Mouse (Mus musculus): ENCODE measurements at regions not wholly inside any gene's neighbourhood (a gene's known extent, or its start where the extent isn't known, plus 50 kb on each side); places are given as distances from the start of the nearest gene placed in this dataset.

DNA sequence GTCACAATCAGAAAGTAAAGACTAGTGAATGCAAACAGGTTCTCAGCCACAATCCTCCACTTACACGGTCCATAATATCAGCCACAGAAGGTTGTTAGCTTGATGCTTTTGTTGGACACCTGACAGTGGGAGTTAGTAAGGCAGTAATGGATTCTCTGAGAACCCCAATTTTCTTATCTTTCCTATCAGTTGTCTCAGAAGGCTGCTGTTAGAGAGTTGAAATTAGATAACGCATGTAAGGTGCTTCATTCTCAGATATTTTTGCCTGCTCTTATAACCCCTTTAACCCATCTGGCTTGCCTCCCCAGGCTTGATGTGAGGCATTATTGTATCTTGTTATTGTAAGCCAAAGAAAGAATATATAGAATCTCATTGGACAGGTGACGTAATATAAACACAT, 63.0 kb upstream of the Ube2e3 start:
- no peak for DNase-seq (ENCODE audit: low spot score in 2 of 2)

DNA sequence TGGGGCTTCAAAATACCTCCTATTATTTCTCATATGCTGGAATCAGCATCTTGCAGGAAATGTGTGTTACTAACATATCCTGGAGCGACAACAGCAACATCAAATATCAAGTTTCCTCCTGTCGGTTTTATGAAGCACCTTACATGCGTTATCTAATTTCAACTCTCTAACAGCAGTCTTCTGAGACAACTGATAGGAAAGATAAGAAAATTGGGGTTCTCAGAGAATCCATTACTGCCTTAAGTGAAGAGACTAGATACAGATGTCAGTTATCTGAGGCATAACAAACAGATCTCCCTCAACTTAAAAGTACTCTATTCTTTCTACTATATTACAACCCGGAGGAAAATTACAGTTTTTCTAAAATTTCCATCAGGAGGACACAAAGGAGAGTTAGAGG, 64.4 kb upstream of the Ube2e3 start:
- no peak for DNase-seq (ENCODE audit: low spot score in 2 of 2)

DNA sequence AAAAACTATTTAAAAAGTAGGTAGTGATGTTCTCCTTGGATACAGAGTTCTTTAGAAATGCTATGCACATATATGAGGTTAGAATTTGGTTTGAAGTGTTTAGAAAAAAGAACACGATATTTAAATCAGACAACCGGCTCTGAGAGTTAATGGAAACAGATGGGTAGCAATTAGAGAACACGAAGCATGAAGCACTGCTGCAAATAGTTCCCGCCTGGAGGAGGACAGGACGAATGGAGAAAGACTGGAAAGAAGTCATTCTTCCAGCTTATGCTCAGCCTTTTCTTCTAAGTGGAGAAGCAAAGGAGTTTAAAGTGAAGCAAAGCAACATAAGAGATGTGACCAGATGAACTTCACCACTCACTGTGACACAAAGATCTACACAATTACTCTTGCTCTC, 72.5 kb upstream of the Ube2e3 start:
- no peak for DNase-seq (ENCODE audit: low spot score in 2 of 2)

DNA sequence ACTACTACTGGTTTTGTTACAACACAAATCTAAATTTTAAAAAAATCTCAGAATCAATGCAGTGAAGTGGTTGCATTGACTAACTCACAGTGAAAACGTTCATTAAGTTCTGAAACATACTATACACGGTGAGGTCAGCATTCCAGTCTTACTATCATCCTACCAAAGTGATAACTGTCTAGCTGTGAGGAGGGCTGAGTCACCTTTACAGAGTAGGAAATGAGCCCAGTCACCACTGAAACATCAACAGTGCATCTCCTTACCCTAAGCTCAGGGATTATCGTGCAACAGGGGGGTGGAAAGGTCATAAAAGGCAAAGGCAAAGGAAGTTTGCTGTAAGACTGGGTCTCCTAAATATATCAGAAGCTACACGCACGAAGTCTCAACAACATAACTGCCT, 73.2 kb upstream of the Ube2e3 start:
- no peak for DNase-seq (ENCODE audit: low spot score in 2 of 2)

DNA sequence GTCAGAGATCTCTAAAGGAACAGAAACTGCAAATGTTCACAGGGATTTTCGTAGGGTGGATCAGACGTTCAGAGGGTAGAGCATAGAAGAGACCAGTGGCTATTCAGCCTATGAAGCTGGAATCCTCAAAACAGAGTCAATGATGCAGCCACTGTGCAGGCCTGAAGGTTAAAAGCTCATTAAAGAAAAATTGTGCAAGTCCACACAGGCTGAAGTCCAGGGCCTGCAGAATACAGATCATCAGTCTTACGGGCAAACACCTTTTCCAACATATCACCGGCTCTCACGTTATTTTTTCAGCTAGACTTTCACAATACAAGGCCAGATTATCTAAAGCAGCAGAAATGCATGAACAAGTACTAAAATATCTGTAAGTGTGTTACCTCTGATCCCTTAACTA, 78.8 kb upstream of the Ube2e3 start:
- no peak for DNase-seq (ENCODE audit: low spot score in 2 of 2)

DNA sequence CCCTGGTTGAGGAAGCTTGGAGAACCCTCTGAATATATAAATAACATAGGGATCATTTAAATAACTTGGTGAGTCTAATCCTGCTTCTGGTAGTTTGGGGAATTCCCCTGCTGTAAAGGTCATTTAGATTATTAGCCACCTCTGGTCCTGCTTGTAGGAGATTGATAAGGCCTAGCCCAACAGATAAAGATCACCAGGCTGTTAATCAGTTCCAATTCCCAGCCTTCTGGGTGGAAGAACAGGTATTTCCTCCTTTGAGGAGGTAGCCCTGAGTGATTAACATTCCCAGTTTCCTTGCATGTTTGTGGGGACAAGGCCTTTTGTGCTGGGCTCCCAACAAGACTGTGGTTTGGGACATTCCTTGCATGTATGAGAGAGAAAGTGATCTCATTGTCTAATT, 79.7 kb upstream of the Ube2e3 start:
- DNase-seq (ENCODE audit: low spot score in 2 of 2): no peak

DNA sequence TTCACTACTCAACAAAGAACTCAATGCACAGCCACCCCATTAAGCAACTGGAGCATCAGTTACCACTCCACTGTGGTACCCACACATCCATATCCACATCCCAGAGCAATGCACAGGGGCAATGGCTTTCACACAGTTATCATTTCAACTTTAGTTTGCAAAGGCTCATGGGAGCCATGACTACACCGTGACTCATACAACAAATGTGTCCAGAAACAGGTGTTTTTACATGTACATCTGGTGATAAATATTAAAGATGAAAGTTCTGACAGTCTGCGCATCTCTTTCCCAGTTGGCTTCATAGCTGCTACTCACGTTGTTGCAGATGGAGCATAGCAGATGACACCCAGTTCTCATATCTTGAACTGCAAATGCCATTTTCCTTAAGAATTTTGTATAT, 88.0 kb upstream of the Ube2e3 start:
- DNase-seq (ENCODE audit: low spot score in 2 of 2): no peak

DNA sequence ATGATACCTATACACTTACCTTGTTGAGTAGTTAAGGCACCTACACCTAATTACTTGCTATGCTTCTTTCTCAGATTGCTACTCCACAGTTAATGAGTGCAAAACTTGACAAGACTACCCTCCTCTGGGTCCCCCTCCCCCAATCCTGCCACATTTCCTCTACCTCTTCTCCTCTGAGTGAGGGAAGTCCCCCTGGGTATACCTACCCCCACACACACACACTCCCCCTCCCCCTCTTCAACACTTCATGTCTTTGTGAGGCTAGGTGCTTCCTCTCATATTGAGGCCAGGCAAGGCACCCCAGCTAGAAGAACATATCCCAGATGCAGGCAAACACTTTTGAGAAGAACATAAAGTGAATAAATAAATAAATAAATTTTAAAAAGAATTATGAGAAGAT, 90.3 kb upstream of the Ube2e3 start:
- no peak for DNase-seq (ENCODE audit: low spot score in 2 of 2)

DNA sequence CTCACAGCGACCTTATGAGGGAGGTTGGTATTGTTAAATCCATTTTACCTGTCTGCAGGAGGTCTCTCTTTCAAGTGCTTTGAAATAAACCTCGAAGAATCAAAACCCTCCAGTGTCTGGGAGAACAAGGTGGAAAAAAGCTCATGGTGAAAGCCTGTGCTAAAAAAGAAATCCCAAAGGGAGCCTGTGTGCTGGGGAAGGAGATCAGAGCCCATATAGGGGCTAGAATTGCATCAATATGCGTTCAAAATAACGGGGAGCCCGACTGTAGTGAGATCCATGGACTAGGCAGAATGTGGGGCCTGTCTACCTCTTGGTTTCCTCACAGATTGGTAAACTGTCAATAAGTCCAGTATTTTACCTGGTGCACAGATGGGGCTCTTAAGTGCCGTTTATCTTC, 113.6 kb upstream of the Ube2e3 start:
- no peak for DNase-seq (ENCODE audit: low spot score in 2 of 2)

DNA sequence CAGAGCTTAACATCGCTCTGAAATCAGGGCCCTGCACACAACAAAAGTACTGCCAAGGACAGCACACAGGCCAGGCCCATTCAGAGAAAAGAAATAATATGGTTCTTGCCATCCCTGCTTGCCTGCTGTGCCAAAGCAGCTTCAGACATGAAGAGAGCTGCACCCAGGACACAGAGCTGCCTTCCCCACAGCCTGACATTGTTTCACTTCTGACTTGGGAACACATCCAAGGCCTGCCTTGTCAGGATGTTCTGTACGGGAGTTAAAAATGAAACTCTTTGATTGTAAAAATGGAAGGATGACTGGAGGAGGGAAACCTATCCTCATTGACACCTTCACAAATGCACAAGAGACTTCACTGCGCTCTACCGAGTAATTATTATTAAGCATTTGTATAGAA, 114.0 kb upstream of the Ube2e3 start:
- DNase-seq (ENCODE audit: low spot score in 2 of 2): no peak

DNA sequence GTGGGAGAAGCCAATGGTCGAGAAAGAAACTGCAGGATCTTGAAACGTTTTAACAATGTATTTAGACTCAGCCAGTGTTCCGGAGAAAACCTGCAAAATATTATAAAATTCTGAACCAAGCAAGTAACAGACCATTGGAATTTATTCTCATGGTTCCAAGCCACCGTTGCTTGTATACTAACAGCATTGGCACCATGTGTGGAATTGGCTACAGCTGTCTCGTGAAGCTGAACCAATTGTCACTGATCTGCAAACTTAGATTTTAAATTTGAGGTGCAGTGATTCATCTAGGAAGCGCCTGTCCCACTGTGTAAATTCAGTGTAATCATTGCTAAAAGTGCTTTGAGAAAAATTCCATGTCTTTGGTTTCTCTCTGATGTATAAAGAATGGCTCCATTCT, 137.8 kb upstream of the Ube2e3 start:
- DNase-seq (ENCODE audit: low spot score in 2 of 2): no peak

DNA sequence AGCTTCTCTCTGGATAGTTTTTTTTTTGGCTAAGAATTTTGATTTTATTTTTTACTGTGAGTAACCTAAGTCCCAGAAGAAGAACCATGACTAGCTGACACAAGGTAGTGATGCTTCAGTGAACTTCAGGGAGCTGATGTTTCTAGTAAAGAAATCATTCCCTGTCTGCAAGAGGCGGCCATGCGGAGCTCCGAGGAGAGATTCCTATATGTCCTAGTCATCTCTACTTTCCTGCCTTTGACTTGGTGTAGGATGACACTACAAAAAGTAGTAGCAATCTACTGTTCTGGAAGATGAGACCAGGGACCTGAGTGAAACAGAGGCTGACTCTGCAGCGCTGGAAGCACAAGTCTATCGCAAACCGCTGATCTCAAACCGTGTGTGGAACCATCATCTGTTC, 141.9 kb upstream of the Ube2e3 start:
- no peak for DNase-seq (ENCODE audit: low spot score in 2 of 2)

DNA sequence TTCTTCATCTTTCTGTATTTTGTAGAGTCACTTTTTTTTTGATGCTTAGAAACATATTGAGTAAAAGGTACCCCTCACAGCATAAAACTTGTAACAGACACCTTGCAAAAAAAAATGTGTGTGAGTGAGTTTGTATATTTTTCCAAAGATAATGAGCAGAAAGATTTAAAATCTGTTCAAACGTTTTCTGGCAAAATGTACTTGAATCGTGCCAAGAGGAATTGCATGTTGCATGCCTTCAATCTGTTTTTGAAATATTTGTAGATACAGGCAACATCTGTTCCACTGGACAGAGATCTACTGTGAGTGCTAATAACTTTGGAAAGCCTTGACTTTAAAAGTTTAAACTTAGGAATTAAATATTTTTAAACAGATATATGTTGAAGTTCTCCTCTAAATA, 143.5 kb upstream of the Ube2e3 start:
- no peak for DNase-seq (ENCODE audit: low spot score in 2 of 2)

DNA sequence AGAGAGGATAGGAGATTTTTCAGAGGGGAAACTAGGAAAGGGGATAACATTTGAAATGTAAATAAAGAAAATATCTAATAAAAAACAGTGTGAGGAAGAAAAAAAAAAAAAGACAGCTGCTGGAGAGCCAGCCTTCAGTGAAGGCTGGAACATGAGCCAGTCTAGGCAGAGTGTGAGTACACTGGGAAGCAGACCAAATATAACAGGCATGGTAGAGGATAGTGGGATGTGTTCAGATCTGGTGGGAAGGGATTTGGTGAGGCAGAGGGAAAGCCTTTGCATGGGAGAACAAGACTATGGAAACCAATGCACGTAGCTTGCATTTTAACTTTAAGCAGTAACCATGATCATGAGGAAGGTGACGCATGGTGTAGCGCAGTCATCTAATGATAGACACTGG, 144.5 kb upstream of the Ube2e3 start:
- DNase-seq (ENCODE audit: low spot score in 2 of 2): no peak

DNA sequence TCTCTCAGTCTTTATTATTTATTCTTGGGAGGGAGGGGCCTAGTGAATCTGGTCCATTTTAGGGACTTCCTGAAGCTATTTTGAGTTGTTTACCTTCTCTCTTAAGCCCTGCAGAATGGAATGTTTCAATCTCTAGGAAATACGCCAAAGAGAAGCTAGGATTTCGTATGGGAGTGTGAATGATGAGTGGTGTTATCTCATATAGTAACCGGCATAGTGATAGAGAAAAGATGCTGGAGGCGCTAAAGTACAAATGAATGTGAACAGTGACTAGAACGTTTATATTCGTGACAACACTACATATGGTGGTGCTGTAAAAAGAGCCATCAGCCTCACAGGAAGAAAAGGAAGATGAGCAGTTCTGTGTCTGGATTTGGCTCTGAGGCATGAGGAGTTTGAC, 145.2 kb upstream of the Ube2e3 start:
- no peak for DNase-seq (ENCODE audit: low spot score in 2 of 2)

DNA sequence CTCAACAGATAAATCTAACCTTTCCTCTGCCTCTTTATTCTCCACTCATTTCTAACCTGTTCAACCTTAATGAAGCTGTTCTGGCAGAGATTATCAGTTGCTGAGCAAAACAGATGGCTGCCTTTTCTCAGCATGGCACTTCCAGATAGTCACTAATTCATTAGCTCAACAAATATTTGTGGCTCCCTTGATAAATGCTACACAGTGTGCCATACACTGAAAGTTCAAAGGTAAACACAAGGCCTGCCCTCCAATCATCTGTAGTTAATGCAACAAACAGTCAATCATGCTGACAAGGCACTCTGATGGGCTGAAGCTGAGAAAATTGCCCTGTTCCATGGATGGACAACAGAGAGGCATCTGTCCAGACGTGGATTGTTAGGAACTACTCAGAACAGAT, 149.4 kb upstream of the Ube2e3 start:
- no peak for DNase-seq (ENCODE audit: low spot score in 2 of 2)

DNA sequence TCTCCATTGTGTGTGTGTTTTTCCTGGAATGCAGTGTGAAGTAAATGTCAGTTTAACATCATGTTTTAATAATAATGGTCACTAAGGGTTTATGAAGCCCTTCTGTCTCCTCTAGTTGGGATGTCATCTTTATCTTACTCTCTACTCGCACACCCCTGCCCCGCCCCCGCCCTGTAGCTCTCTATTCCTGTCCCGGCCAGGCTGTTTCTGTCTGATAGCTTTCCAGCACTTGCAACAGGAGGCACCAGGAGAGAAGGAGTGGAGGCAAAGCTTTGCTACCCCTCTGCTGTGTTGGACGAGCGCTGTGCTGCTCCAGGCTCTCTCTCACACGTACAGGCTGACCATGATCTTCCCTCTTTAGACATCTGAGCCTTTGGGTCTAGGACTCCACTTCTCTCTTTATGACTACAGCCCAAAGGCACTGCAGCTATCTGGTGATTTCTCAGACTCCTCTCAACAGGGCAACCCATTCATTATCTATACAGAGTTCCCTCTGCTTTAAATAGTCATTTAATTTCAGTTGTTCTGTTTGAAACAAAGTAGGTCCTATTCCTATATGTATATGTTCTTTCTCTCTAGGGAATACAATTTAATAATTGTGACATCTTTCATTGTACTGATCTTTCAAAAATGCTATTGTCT, 151.6 kb upstream of the Ube2e3 start:
- no peak for DNase-seq (ENCODE audit: low spot score in 2 of 2)

DNA sequence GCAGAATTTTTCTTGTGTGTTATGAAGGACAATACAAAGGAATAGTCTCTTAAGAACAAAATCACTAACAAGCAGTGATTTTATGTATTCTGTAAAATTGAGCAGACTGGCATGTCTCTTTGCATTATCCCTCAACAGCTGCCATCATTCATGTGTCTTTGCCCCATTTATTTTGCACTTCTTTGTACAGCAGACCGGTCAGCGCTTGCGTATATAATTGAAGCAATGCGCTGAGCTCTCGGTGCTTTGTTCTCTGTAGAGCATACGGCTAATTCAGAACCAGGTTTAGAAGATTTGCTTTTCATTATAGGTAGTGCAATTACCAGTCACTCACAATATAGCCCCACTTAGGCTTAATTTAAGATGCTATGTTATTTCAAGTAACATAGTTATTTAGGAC, 173.1 kb upstream of the Ube2e3 start:
- DNase-seq (ENCODE audit: low spot score in 2 of 2): no peak

DNA sequence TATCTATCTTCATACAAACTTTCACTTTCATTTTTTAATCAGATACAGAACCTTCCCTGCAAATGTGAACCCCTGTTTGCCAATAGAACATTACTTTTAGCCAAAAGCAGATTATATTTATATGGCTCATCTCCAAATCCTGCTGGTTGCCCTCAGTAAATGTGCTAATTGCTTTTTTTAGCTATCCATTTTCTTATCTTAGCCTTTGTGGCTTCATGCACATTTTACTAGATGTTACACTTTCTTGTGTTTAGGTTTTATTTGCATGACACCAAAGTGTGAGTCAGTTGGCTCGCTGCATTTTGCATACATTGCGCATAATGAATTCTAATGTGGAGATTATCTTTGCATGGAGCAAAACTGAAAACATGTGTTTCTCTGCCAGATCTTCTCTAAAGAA, 211.3 kb upstream of the Ube2e3 start:
- no peak for DNase-seq (ENCODE audit: low spot score in 2 of 2)

DNA sequence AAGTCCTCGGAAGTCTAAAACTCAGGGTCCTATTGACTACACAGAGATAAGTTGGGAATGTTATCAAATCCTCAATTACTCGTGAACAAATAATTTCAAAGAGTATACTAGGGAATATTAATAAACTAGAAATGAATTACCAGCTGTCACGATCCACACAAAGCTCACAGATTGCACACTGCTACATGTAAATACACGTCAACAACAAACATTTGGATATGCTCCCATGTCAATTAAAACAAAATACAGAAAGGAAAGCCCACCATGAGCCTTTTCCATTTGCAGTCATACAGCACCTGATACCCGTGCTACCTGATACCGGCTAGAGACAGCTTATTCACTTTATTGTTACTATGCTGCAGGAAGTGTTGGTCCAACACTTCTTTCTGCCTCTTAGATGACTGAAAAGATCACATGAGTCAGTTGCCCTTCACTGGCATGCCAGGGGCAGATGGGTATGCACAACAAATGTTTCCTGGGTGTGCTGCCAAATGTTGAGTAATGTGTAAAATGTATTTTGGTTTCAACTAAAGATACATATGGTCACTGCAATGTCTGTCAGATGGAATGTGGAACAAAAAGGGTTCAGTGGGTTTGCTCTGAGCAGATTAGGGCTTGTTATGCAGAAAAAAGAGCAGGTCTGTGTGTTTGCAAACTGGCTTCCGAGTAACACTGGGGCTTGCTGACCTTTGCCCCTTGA, 212.6 kb upstream of the Ube2e3 start:
- DNase-seq (ENCODE audit: low spot score in 2 of 2): no peak

DNA sequence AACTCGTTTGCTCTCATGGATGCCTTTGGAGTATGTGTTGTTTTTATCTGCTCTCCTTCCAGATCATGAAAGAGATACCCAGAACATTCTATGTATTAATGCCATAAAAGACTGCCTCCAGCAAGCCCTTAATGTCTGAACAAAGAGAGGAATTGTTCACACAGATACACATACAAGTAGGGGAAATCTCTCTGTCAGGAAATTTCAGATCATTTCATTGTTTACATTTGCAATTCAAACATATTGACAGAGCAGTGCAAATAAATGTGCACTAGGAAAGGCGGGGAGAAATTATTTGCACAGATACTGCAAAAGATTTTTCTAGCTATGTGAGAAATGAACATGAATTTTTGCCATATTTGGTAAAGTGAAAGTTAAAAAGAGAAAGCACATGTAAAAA, 216.4 kb upstream of the Ube2e3 start:
- DNase-seq (ENCODE audit: low spot score in 2 of 2): no peak

DNA sequence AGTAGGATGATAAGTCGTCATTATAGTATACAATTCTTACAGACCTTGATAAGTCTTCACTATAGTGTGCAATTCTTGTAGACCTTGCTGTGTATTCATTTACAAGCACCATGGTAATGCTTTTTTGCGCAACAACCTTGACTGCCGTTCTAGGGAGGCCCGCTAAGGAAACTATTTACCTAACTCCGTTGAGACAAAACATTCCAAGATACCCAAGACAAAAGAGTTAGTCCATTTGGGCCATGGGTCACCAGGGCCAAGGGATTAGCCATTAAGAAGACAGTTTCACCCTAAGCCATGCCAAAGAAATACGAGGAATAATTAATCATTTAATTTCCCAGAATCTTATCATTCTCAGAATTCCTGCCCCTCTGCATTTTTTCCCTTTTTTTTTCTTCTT, 227.6 kb upstream of the Ube2e3 start:
- DNase-seq (ENCODE audit: low spot score in 2 of 2): no peak

DNA sequence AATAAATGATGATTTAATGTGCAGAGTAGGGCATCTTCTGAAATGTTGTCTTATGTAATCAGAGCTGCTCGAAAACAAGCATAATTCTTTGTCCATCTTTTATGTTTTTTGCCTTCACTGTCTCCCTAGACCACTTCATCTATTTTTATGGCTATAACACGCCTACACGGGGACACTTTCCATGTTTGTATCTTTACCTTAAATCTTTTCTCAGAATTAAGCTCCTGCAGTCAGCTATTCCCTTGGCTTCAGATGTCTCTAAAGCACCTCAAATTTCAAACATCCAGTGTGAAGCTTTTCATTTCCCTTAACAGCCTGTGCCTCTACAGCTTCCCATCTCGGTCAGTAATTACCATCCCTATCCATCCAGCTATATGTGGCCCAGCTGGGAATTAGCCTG, 242.7 kb upstream of the Ube2e3 start:
- DNase-seq (ENCODE audit: low spot score in 2 of 2): no peak

DNA sequence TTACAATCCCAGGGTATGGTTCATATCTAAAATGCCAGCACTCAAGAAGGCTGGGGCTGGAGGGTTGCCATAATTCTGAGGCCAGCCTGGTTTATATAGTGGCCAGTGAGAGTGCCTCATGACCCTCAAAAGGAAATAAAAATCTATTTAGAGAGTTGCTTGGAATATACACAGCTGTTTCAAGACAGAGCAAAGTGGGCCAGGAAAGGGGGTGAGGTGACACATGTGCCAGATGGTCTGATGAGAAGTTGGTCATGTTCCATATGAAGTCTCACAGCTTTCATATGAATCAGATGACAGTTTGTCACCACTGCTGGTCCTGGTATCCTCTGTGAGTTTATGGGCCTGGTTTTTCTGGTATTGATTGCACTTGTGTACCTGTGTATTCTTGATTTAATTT, 261.5 kb upstream of the Ube2e3 start:
- DNase-seq (ENCODE audit: low spot score in 2 of 2): no peak
